Mouse (Mus musculus) erythroblast, embryonic 14.5 days (primary cell): ENCODE results near the gene Rabep2.

ENCODE experiments used
- GATA1 ChIP-seq: IDR thresholded peaks from 2 replicates; pipeline ENCODE4 v1.6.1; 2012; ENCODE audit warnings: low read length, inconsistent platforms, mixed read lengths
- TAL1 ChIP-seq: IDR thresholded peaks from 3 replicates; pipeline ENCODE4 v1.6.1; 2012; ENCODE audit warnings: low read length, inconsistent platforms, mixed read lengths

- TF ChIP-seq TAL1, result no peak
- no peak for TF ChIP-seq GATA1
These were observed 16.0 kb downstream of the Rabep2 start for GRCm38 (mm10) chr7:126444536-126444935.
